Mouse (Mus musculus): ENCODE results near the gene Clpp. TPM values are rescaled to one million over a fixed set of nuclear protein-coding genes. Genes with fewer than 3 reads are reported as not detected.

Clpp gene
- polyA plus RNA-seq, 1 experiment from 2014 or later, result 113 TPM

DNA sequence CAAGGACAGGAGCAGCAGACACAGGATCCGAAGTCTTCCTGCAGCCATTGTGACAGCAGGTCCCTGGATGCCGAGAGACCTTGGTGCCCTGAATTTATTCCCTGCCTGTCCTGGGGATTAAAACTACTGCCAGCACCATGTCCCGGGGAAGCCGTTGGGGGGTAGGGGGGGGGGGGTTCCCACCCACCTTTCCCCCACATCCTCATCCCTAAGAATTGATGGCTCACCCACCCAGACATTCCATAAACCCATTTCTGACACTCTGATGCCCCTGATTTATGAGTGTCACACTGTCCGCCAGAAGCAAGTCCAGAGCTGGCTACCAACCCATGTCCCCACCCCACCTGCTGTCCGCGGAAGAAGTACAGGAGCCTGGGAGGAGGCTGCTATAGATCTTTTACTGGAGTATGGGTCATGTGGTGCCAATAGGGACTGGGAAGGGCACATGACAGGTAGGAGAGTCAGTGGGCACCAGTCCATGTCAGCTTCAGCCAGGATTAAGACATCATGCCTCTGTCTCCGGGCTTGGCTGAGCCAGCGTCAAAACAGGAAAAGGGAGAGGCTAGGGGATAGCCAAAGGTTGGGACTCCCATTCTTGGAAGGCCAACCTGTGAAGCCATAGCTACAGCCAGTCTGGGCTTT is 10.0 kb downstream of the Clpp start, which contains the start of gene Pspn:
Gene Pspn (minus strand): TSS at position 51 of the 642 bp plus-strand sequence.
- TF ChIP-seq CTCF (IDR thresholded peaks at IDR 0.05), result no peak
- H3K27me3 ChIP-seq, result no peaks in the 10 kb centered on the region
- ChIA-PET CTCF (interaction anchor here (0.9 to 1.0 kb wide), 2 partner anchors 167 to 277 kb away, joined by 3 read pairs; no protein-coding TSS in a partner anchor), POLR2A (no interaction called here)
- in situ Hi-C loops (cut with MboI; ENCODE audit: low pct_unique_long_range_greater_than_20kb), result loop anchor here (5.0 to 10.0 kb wide), 4 partner anchors 62 to 335 kb away; no protein-coding TSS in a partner anchor
- DNase-seq (ENCODE audit: low read depth, low spot score) (no peak), ATAC-seq (no peak)

DNA sequence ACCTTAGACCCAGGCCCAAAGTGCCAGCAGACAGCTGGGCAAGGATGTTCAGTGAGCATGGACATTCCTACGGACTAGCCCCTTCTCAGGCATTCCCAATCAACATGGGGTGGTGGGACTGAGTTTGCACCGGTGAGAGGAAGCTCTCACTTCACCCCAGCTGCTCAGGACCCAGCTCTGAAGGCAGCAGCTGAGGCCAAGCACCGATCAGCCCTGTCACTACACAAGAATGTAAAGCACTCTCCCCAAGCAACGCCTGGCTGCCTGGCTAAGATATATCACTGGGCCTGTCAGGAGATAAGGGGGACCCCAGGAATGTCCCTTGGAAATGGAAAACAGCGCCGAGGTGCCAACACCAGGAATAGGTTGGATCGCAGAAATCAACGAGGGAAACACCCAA is 11.1 kb downstream of the Clpp start:
- ChIA-PET CTCF (interaction anchor here (0.9 to 1.0 kb wide), 2 partner anchors 166 to 276 kb away, joined by 3 read pairs; no protein-coding TSS in a partner anchor), POLR2A (no interaction called here)
- in situ Hi-C loops (cut with MboI; ENCODE audit: low pct_unique_long_range_greater_than_20kb), result no loop called here
- DNase-seq (ENCODE audit: low read depth, low spot score), result no peak
- no peak for TF ChIP-seq CTCF (IDR thresholded peaks at IDR 0.05)
- ATAC-seq, result peak; percentile 56
- no peaks in the 10 kb centered on the region for H3K27me3 ChIP-seq

DNA sequence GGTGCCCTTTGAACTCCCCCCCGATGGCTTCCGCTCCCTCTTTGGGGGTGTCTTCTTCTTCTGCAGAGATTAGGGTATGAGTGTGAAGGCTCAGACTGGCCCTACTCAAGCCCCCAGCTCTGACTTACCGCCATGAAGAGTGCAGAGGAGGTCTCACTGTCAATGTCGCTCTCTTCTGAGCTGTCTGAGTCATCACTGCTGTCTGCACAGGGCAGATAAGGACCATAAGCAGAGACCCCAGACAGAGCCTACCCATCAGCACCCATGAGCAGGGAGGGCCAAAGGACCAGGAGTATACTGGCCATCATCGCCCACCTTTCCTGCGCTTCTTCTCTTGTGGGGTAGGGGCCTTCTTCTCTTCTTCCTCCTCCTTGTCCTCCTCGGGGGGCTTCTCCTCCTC is 13.9 kb downstream of the Clpp start:
- in situ Hi-C loops (cut with MboI; ENCODE audit: low pct_unique_long_range_greater_than_20kb), result no loop called here
- ChIA-PET CTCF (no interaction called here), POLR2A (no interaction called here)
- ATAC-seq (no peak), DNase-seq (ENCODE audit: low read depth, low spot score) (no peak)
- H3K27me3 ChIP-seq, result no peaks in the 10 kb centered on the region
- no peak for TF ChIP-seq CTCF (IDR thresholded peaks at IDR 0.05)

DNA sequence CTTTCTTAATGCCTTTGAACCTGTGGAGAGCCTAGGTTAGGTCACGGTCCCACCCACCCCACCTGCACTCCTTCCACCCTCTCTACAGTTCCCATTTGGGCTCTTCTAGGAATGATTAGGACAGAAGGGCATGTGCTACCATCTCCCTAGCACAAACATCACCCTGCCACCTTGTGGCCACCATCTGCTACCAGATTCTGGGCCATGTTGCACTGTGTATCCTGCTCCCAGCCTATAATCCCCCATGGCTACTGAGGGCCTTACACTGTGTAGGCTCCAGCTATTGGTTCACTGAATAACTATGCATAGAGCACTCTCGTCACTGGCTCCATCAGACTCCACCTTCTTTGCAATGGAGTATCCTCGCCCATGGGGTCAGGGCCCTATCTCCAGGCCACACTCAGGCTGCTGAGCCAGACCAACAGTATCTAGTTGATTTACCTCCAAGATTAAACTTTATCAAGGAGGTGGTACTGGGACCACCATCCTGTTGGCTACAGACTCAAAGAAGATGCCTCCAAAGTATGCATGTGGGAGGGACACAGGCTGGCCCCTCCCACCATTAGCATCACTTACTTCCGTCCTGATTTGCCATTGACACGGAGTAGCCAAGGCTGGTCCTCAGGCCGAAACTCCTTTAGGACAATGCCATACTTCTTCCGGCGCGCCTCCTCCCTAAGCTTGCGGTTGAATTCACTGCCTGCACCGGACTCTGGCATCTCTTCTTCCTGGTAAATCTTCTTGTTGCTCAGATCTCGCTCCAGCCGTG is 17.2 kb downstream of the Clpp start:
- in situ Hi-C loops (cut with MboI; ENCODE audit: low pct_unique_long_range_greater_than_20kb), result no loop called here
- ChIA-PET CTCF (interaction anchor here (1.9 kb wide), 1 partner anchor 10 kb away, joined by 5 read pairs; the partner anchor contains the start of gene Alkbh7), POLR2A (no interaction called here)
- DNase-seq (ENCODE audit: low read depth, low spot score) (no peak), ATAC-seq (no peak)
- H3K27me3 ChIP-seq, result no peaks in the 10 kb centered on the region
- no peak for TF ChIP-seq CTCF (IDR thresholded peaks at IDR 0.05)

DNA sequence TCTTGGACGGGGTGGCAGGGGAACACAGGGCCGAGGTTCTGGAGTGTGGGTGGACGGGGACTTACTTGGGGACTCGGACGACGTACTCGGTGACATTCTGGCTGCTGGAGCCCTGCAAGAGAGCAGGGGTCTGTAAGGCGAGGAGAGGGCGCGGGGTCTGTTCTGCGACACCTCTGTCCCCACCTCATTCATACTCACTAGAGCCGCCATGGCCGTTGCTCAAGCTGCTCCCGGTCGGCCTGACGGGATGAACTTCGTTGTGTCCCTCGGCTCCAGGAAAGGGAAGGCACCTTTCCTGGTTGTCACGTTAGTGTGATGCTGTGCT is 20.8 kb downstream of the Clpp start:
- CTCF ChIA-PET, result interaction anchor here (0.7 kb wide), 1 partner anchor 14 kb away, joined by 4 read pairs; the partner anchor contains the start of gene Alkbh7
- TF ChIP-seq CTCF (IDR thresholded peaks at IDR 0.05), result no peak
- H3K27me3 ChIP-seq, result no peaks in the 10 kb centered on the region
- ATAC-seq (peak; percentile 28), DNase-seq (ENCODE audit: low read depth, low spot score) (no peak)
- POLR2A ChIA-PET, result no interaction called here
- in situ Hi-C loops (cut with MboI; ENCODE audit: low pct_unique_long_range_greater_than_20kb), result no loop called here

DNA sequence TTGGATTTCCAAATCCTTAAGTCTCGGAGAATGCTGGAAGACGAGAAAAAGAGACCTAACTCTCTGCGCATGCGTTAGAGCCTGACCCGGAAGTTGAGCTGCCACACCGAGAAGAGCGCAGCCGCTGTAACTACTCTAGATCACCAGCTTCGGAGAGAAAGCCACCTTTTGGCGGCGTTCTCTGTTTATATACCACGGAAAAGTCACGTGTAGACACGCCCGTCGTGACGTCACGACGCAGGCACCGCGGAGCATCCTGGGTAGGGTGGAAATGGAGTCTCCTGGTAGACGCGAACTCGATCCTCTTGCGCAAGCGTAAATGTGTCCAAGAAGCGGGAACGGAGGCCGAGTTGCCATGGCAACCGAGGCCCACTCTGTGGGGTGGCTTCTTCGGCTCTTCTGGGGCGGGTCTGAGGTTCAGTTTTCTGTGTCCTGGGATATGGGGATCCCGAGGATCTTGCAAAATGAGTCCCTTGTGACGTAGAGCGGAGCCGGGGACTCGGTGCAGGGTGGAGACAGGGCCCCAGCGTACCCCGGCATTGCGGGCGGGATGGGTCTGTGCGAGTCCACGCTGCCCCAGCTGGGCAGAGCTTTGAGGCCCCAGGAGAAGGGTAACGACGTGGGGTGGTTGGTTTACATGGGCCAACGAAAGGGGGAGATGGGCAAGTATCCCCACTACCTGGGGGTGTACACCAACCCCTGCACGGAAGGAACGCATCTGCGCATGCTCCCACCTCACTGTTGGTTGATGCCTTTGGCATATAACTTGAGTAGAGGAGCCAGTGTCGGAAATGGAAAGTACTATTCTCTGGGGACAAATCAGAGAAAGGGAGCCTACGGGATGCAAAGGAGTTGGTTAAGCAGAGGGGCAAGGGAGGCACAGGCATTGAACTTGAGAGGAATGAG is 21.4 kb downstream of the Clpp start, which contains the start of the genes Gtf2f1 and Gm17949:
Gene Gtf2f1 (minus strand): TSS at position 53 of the 906 bp plus-strand sequence.
Gene Gm17949 (plus strand): TSS at position 234 of the 906 bp plus-strand sequence.
- DNase-seq (ENCODE audit: low read depth, low spot score) (peak; percentile 99), ATAC-seq (peak; percentile 87)
- H3K27me3 ChIP-seq, result no peaks in the 10 kb centered on the region
- ChIA-PET CTCF (interaction anchor here (0.7 kb wide), 1 partner anchor 14 kb away, joined by 4 read pairs; the partner anchor contains the start of gene Alkbh7), POLR2A (no interaction called here)
- in situ Hi-C loops (cut with MboI; ENCODE audit: low pct_unique_long_range_greater_than_20kb), result no loop called here
- TF ChIP-seq CTCF (IDR thresholded peaks at IDR 0.05), result no peak

DNA sequence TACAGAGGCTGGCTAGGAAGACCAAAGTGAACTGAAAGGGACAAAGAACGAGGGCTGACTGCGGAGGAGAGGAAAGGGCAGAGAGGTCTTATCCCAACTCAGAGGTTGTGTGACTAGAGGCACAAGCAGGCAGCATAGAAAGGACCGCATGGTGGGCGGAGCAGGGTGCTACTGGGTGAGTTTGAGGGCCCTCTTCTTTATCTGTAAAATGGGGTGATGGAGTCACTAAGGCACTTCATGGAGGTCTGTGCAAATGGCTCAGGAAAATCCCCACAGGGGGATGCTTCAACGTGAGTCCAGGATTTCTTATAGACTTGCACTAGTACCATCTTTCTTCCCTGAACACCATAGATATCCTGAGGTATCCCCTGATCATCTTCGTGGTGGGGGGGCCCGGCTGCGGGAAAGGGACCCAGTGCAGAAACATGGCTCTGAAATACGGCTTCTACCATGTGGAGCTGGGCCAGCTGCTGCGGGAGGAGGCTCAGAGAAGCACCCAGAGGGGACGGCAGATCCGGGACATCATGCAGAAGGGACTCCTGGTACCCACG is 22.2 kb downstream of the Clpp start:
- in situ Hi-C loops (cut with MboI; ENCODE audit: low pct_unique_long_range_greater_than_20kb), result no loop called here
- CTCF ChIA-PET, result no interaction called here

DNA sequence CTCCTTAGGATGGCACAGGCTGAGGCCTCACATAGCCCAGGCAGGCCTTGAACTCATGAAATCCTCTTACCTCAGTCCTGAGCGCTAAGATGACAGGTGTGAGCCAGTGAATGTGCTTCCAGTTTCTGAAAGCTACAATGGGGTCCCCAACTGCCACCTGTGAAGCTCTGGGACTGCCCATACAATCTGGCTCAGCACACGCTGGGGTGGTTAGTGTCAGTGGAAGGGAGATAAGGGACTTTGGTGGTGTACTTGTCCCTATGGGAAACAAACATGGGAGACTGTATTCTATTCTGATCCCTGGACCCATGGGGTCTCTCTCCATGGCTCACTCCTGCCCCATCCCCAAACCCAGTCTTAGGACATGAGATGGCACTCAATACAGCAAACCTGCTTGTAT is 29.6 kb downstream of the Clpp start:
- ATAC-seq (no peak), DNase-seq (ENCODE audit: low read depth, low spot score) (no peak)
- ChIA-PET CTCF (no interaction called here), POLR2A (no interaction called here)
- no peak for TF ChIP-seq CTCF (IDR thresholded peaks at IDR 0.05)
- in situ Hi-C loops (cut with MboI; ENCODE audit: low pct_unique_long_range_greater_than_20kb), result no loop called here
- H3K27me3 ChIP-seq, result no peaks in the 10 kb centered on the region

More for the DNA sequence above, 22.2 kb downstream of the Clpp start:
- no peak for DNase-seq (ENCODE audit: low read depth, low spot score)
- no peak for TF ChIP-seq CTCF (IDR thresholded peaks at IDR 0.05)
- no peaks in the 10 kb centered on the region for H3K27me3 ChIP-seq
- POLR2A ChIA-PET, result no interaction called here
- ATAC-seq, result no peak

DNA sequence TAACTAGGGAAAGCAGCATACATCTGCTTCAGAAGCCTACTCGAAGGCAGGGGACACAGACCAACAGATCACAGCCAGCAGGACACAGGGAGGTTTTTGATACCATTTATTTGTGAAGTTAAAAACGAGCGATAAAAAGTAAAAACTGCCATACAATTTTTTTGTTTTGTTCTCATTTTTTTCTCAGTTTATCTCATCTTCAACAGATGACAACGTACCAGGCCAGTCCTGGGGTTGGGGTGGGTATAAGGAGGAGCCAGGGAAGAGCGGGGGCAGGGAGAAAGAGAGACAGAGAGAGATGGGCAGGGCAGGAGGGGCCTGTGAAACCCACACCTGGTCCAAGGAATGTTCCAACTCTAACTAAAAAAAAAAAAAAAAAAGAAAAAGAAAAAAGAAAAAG is 30.9 kb downstream of the Clpp start:
- no peak for ATAC-seq

DNA sequence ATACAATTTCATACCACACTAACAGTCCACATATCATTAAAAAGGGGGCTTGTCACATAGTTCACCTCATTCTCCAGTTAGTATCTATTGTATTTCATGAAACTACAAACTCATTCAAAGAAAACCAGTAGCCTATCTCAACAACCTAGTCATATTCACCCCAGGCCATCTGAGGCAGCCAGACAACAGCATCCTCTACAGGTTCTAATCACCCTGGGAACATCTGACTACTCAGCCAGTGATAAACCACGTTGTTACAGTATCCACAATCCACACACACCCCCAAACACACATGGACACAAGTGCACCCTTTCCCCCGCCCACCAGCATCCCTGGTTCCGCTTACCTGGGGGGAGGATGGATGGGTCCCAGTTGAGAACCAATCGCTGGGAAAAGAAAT is 37.4 kb downstream of the Clpp start:
- TF ChIP-seq CTCF (IDR thresholded peaks at IDR 0.05), result no peak
- no peaks in the 10 kb centered on the region for H3K27me3 ChIP-seq
- CTCF ChIA-PET, result interaction anchor here (1.8 kb wide), 1 partner anchor 11 kb away, joined by 9 read pairs; no protein-coding TSS in a partner anchor
- ATAC-seq (no peak), DNase-seq (ENCODE audit: low read depth, low spot score) (no peak)
- POLR2A ChIA-PET, result no interaction called here
- in situ Hi-C loops (cut with MboI; ENCODE audit: low pct_unique_long_range_greater_than_20kb), result no loop called here

More for the DNA sequence above, 30.9 kb downstream of the Clpp start:
- DNase-seq (ENCODE audit: low read depth, low spot score), result no peak
- ChIA-PET POLR2A (no interaction called here), CTCF (no interaction called here)
- no peaks in the 10 kb centered on the region for H3K27me3 ChIP-seq
- TF ChIP-seq CTCF (IDR thresholded peaks at IDR 0.05), result no peak
- in situ Hi-C loops (cut with MboI; ENCODE audit: low pct_unique_long_range_greater_than_20kb), result no loop called here
